Mouse (Mus musculus) brain, embryonic 14.5 days (tissue): Measurements from ENCODE around the gene Gm20517. TPM values are rescaled to one million over a fixed set of nuclear protein-coding genes. Genes with fewer than 3 reads are reported as not detected.

Experiments used
- DNase-seq: peaks from one replicate; pipeline ENCODE4 v3.0.0-alpha.2; 2011; ENCODE audit warnings: low read depth
- CTCF ChIP-seq: fragments of 200-500 bp; IDR thresholded peaks from 2 replicates; pipeline ENCODE4 v1.5.1; 2012; ENCODE audit warnings: inconsistent platforms, mild to moderate bottlenecking, moderate library complexity, borderline replicate concordance; ENCODE audit not compliant: insufficient read depth, insufficient read length; ENCODE audit errors: extremely low read depth
- POLR2A ChIP-seq: fragments of 200-500 bp; IDR thresholded peaks from 2 replicates; pipeline ENCODE4 v1.6.1; 2012; ENCODE audit warnings: mild to moderate bottlenecking, inconsistent platforms, borderline replicate concordance; ENCODE audit not compliant: poor library complexity, insufficient read depth, insufficient read length, severe bottlenecking; ENCODE audit errors: extremely low read depth
- polyA plus RNA-seq: library from polyadenylated mRNA; depleted of rRNA; stranded (reverse); fragments of >200 nt; gene quantifications from 2 replicates; pipeline ENCODE4 v1.2.3, GENCODE M21; 2012; rRNA removed

The Gm20517 gene
- polyA plus RNA-seq, 1 experiment, result 2.6 TPM

GRCm38 (mm10) chr17:47704692-47705091, 93.3 kb downstream of the Gm20517 start:
- no peak for TF ChIP-seq CTCF
- no peak for TF ChIP-seq POLR2A
- DNase-seq, result no peak

GRCm38 (mm10) chr17:47706196-47706595, 94.8 kb downstream of the Gm20517 start:
- no peak for DNase-seq
- TF ChIP-seq CTCF (no peak), POLR2A (no peak)

GRCm38 (mm10) chr17:47707961-47708360, 96.6 kb downstream of the Gm20517 start:
- DNase-seq, result no peak
- TF ChIP-seq CTCF, result no peak
- no peak for TF ChIP-seq POLR2A

- no peak for DNase-seq
- TF ChIP-seq CTCF (no peak), POLR2A (no peak)
Measured at GRCm38 (mm10) chr17:47708972-47709371, 97.6 kb downstream of the Gm20517 start.

DNA sequence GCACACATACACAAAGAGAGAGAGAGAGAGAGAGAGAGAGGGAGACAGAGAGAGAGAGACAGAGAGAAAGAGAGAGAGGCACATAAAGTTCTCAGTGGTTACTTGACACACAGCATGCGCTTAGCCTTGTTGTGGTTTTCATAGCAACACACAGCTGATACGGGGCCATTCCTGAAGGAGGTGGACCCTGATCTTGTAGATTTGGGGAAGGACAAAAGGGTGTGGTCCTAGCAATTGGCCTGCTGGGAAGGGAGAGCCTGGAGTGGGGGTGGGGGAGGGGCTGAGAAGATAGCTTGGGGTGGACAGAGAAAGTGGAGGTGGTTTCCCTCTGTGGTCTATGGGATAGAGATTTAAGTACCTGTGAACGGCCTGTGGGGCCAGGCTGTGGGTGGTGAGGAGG, 98.6 kb downstream of the Gm20517 start:
- no peak for DNase-seq
- TF ChIP-seq CTCF, result no peak
- TF ChIP-seq POLR2A, result no peak

- TF ChIP-seq POLR2A (no peak), CTCF (no peak)
- DNase-seq, result no peak
Measured at GRCm38 (mm10) chr17:47711883-47712282, 100.5 kb downstream of the Gm20517 start.

- peak; percentile 12 for DNase-seq
- no peak for TF ChIP-seq POLR2A
- no peak for TF ChIP-seq CTCF
Measured at GRCm38 (mm10) chr17:47712889-47713571, 101.6 kb downstream of the Gm20517 start.

- TF ChIP-seq CTCF, result no peak
- DNase-seq, result no peak
Measured at GRCm38 (mm10) chr17:47715037-47715436, 103.6 kb downstream of the Gm20517 start.

GRCm38 (mm10) chr17:47721183-47721582, 109.8 kb downstream of the Gm20517 start:
- DNase-seq, result no peak

GRCm38 (mm10) chr17:47726566-47726965, 115.2 kb downstream of the Gm20517 start, which contains the start of gene Pgc:
TSS of gene Pgc (plus strand) at chr17:47726842.
- no peak for DNase-seq
- no peak for TF ChIP-seq CTCF
- TF ChIP-seq POLR2A, result no peak

More at GRCm38 (mm10) chr17:47721183-47721582, 109.8 kb downstream of the Gm20517 start:
- TF ChIP-seq CTCF, result no peak
- TF ChIP-seq POLR2A, result no peak

DNA sequence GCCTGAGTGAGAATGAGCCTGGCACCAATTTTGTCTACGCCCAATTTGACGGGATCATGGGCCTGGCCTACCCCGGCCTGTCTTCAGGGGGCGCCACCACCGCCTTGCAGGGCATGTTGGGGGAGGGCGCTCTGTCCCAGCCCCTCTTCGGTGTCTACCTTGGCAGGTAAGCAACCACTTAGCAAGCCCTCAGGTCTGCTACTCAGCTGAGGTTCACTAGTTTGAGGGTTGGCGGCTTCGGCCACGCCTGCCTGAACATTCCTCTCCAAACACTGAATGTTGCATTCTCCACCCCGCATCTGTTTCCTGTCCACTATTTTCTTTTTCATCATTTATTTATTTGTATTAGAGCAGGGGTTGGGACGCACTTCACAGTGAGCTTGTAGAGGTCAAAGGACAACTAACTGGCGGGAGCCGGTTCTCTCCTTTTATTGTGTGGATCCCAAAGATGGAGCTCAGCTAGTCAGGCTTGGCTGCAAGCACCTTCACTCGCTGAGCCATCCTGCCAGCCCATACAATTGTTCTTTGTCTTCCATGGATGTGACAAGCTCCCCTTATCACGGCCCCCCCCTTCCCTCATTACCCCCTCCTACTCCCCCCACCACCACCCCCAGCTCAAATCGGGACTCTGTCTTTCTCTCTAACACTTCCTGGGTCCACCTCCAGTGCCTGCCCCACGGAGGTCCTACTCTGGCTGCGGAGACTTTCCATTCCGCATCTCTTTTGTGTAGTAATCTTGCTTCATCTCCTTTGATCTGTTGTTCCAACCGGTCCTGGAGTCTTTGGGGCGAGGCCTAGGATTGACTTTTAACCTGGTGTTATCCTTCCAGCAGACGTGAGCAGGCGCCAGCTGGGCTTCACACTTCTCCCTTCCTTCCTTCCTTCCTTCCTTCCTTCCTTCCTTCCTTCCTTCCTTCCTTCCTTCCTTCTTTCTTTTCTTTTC, 119.5 kb downstream of the Gm20517 start:
- TF ChIP-seq POLR2A, result no peak
- TF ChIP-seq CTCF, result no peak
- DNase-seq, result no peak

Other genes with a start within 250 kb of the Gm20517 start
- gene Mrps10, start 242.7 kb upstream of the Gm20517 start, polyA plus RNA-seq, result 46.2 and 47.5 TPM in 2 replicates
- gene Guca1b, start 226.2 kb upstream of the Gm20517 start, polyA plus RNA-seq, result 1.2 TPM in 2 replicates
- gene Guca1a, start 211.0 kb upstream of the Gm20517 start, polyA plus RNA-seq, result 0.43 and 0.83 TPM in 2 replicates
- 0.42 and 0.85 TPM in 2 replicates for gene AI661453, start 175.0 kb upstream of the Gm20517 start, polyA plus RNA-seq
- 0.41 and 0.53 TPM in 2 replicates for gene 1700001C19Rik, start 174.2 kb upstream of the Gm20517 start, polyA plus RNA-seq
- gene Taf8, start 109.3 kb upstream of the Gm20517 start, polyA plus RNA-seq, result 34.2 and 44.1 TPM in 2 replicates
- 59.7 and 68.5 TPM in 2 replicates for gene Ccnd3, start 106.5 kb upstream of the Gm20517 start, polyA plus RNA-seq
- gene Bysl, start 97 bp upstream of the Gm20517 start, polyA plus RNA-seq, result 27.1 and 31.1 TPM in 2 replicates
- 43.1 and 59.0 TPM in 2 replicates for gene Med20, start within 50 bp of the Gm20517 start, polyA plus RNA-seq
- gene Usp49, start 19.1 kb downstream of the Gm20517 start, polyA plus RNA-seq, result 32.8 and 36.9 TPM in 2 replicates
- 97.2 and 102 TPM in 2 replicates for gene Tomm6, start 76.8 kb downstream of the Gm20517 start, polyA plus RNA-seq
- gene Frs3, start 77.4 kb downstream of the Gm20517 start, polyA plus RNA-seq, result 54.2 and 55.4 TPM in 2 replicates
- gene Gm21981, start 82.9 kb downstream of the Gm20517 start, polyA plus RNA-seq, result 4.9 and 5.1 TPM in 2 replicates
- gene Prickle4, start 83.1 kb downstream of the Gm20517 start, polyA plus RNA-seq, result 0.52 and 1.0 TPM in 2 replicates
- not detected in 2 replicates for gene Pgc, start 115.3 kb downstream of the Gm20517 start, polyA plus RNA-seq
- 2.0 and 3.2 TPM in 2 replicates for gene Tfeb, start 125.4 kb downstream of the Gm20517 start, polyA plus RNA-seq
- gene Mdfi, start 223.1 kb downstream of the Gm20517 start, polyA plus RNA-seq, result 35.8 and 37.8 TPM in 2 replicates